Mouse (Mus musculus): ENCODE results near the gene Clec4a4. TPM values are rescaled to one million over a fixed set of nuclear protein-coding genes. Genes with fewer than 3 reads are reported as not detected.

The Clec4a4 gene
- polyA plus RNA-seq (2012; rRNA removed): not detected in 2 replicates

DNA sequence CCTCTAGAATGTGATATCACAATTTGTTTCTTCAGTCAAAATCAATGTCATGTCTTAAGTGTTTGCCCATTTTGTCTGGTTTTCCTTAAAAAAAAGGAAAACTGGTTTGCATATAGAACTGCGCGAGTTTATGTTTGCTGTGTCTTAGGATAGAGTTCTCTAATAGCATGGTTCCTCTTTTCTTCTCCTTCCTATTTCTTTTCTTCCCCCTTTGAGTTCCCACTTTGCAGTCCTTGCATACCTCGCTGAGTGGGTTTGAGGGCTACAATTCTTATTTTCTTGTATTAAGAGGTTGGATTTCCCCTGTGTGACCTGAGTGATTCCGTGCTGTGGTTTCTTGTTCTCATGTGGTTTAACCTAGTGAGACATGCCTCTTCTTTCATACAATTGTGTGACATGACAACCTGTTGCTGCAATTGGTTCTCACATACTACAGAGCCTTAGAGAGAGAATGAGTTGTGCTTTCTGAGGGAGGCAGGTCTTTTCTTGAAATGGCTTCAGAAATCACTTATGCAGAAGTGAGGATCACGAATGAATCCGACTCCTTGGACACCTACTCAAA lies at the start of gene Clec4a4:
Gene Clec4a4, plus strand, starts transcription at position 492 of the 562 bp plus-strand sequence.

DNA sequence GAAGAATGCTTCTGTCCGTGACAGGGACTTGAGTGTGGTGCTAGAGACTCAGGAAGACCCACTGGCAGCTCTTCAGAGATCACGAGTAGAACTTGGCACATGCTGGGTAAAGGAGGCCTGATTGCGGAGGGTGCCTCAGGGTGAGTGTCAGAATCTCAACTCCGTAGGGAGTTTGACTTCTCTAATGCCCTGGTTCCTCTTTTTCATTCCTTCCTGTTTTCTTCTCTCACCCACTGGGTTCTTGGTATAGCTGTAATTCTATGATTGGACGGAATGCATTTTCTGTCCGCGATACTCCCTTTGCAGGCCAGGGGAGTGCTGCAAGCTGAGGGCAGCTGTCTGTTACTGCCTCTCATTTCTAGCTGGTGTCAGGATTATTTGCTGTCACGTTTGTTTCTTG lies 37.8 kb upstream of the Clec4a4 start, which contains the start of gene Clec4a3:
Gene Clec4a3, plus strand, starts transcription at position 115 of the 400 bp plus-strand sequence.

DNA sequence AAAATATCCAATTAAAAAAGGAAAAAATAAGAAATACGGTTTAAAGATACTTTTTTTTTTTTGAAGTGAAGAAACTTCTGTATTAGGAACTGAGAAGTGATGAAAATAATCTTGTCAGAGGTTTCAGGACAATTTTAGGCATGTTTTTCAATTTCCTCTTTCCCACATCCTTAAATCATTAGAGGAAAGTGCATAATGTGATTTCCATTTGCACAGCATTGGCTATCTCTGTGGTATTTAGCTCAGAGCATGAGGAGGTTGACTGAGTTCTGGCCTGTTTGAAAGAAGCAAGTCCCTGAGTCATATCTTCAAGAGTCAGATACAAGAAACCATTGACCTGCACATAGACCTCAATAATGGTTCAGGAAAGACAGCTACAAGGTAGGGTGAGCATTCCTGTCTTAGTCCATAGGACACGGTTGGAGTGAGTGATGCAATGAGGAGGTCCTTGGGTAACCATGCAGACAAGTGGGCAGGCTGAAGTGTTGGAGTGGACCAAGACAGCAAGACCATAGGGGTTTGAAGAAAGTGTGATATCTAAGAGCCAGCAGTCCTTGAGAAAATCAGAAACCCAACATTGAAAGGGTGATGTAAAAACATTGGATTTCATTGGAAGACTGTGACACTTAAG lies 59.7 kb downstream of the Clec4a4 start, which contains the start of gene Clec4b1:
Gene Clec4b1, plus strand, starts transcription at position 221 of the 631 bp plus-strand sequence.

Other genes starting within 250 kb of the Clec4a4 start
- 56.5 and 57.2 TPM in 2 replicates for gene Slc2a3, start 188.7 kb upstream of the Clec4a4 start, polyA plus RNA-seq (2012; rRNA removed)
- 8.4 and 10.5 TPM in 2 replicates for gene Foxj2, start 170.5 kb upstream of the Clec4a4 start, polyA plus RNA-seq (2012; rRNA removed)
- gene C3ar1, start 134.2 kb upstream of the Clec4a4 start, polyA plus RNA-seq (2012; rRNA removed): 0.80 and 1.1 TPM in 2 replicates
- gene Necap1, start 115.9 kb upstream of the Clec4a4 start, polyA plus RNA-seq (2012; rRNA removed): 110 and 116 TPM in 2 replicates
- gene Clec4a1, start 68.5 kb upstream of the Clec4a4 start, polyA plus RNA-seq (2012; rRNA removed): 0.60 and 0.64 TPM in 2 replicates
- 0.20 and 0.23 TPM in 2 replicates for gene Clec4a3, start 37.9 kb upstream of the Clec4a4 start, polyA plus RNA-seq (2012; rRNA removed)
- gene Clec4b1, start 59.6 kb downstream of the Clec4a4 start, polyA plus RNA-seq (2012; rRNA removed): not detected in 2 replicates
- gene Clec4a2, start 116.1 kb downstream of the Clec4a4 start, polyA plus RNA-seq (2012; rRNA removed): 0.66 and 0.95 TPM in 2 replicates
- gene Clec4b2, start 182.5 kb downstream of the Clec4a4 start, polyA plus RNA-seq (2012; rRNA removed): not detected in 2 replicates
- 0.29 and 0.48 TPM in 2 replicates for gene Clec4n, start 239.5 kb downstream of the Clec4a4 start, polyA plus RNA-seq (2012; rRNA removed)

Measured in central nervous system, embryonic 18 days (tissue).